Mouse (Mus musculus): ENCODE measurements around the gene Trak2. TPM values are rescaled to one million over a fixed set of nuclear protein-coding genes. Genes with fewer than 3 reads are reported as not detected.

Trak2 gene
- 30.0 TPM for polyA plus RNA-seq (2017; shearing (Covaris generic))

DNA sequence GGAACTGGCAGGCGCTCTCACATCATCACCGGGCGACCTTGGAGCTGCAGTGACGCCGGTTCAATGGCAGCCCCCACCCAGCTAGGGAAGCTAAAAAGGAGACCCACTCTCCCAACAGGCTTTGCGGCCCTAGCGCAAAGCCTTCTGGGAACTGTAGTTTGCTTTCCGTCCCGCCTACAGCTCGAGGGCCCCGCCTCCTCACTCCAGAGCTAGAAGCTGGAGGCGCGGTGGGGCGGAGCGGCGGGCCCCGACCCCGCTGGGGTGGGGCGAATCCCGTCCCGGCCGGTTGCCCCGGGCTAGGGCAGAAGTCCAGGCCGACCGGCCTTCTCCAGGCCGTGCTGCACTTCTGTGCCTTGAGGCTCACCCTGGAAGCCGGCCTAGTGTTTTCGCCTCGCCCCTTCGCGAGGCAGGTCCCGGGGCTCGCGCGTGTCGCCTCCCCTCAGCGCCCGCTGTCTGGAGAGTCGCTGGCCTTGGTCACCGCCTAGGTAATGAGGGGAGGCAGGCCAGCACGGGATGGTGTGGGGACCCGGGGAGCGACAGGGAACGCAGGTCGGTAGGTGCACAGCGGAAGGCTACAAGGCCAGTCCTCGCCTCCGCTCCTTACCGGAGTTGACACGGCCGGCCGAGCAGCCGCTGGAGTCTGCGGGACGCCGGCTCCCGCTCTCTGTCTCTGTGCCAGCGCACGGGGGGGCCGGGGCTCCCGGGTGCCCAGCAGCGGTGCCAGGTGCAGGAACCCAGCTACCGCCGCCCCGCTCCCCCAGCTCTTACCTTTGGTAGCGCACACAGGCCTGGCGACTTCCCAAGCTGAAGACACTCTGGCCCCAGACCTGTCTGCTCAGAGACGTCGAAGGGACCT is at the start of gene Trak2, which contains the start of gene Stradb:
Gene Trak2 (minus strand): TSS at position 65 of the 856 bp plus-strand sequence.
Gene Stradb (plus strand): TSS at position 157 of the 856 bp plus-strand sequence.

Other genes with a start within 250 kb of the Trak2 start
- 281 TPM for gene Casp8, start 178.1 kb downstream of the Trak2 start, polyA plus RNA-seq (2017; shearing (Covaris generic))
- 27.3 TPM for gene Stradb, start 92 bp upstream of the Trak2 start, polyA plus RNA-seq (2017; shearing (Covaris generic))
- gene C2cd6, start 121.5 kb upstream of the Trak2 start, polyA plus RNA-seq (2017; shearing (Covaris generic)), result 0.11 TPM
- gene Tmem237, start 147.0 kb upstream of the Trak2 start, polyA plus RNA-seq (2017; shearing (Covaris generic)), result 8.9 TPM
- 0.10 TPM for gene Mpp4, start 190.0 kb upstream of the Trak2 start, polyA plus RNA-seq (2017; shearing (Covaris generic))

All from CD4-positive, CD25-positive, alpha-beta regulatory T cell (primary cell).